Mouse (Mus musculus): ENCODE data around the gene Ubald2.
"Not testable (repeated sequence)": the region's sequence is repeated elsewhere in the genome, so short reads cannot be mapped to it uniquely, and the experiment has no call there.

Gene Ubald2

DNA sequence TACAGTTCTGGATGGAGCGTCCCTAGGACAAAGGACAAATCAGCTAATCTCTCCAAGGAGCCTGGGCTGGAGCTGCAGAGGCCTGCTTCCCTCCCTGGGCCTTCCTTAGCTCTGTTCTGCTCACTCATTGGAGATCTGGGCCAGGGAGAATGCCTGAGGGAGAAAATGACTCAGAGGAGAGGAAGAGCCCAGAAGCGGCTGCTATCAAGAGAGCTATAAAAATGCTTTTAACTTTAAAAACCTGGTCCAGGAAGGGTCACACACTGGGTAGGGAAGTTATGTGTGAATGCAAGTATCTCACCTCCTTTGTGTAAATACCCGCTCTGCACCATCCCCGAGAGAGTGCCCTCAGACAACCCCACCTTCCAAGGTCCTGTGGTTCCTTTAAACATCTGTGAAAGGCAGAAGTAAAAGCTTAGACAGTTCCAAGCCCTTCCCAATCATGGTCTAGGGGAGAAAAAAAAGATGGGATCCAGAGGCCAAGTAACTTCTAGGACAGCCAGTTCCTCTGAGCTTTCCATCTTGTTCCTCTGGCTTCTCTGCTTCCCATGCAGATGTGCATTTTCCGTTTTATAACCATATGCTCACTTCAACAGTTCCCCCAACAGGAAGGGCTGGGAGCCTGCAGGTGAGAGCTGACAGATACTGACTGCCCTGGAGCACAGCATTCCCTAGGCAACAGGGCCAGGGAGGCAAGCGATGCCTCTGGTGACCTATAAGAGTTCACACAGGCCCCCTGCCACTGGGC lies 17.5 kb upstream of the Ubald2 start:
- DNase-seq (ENCODE audit: low spot score) = no peak

DNA sequence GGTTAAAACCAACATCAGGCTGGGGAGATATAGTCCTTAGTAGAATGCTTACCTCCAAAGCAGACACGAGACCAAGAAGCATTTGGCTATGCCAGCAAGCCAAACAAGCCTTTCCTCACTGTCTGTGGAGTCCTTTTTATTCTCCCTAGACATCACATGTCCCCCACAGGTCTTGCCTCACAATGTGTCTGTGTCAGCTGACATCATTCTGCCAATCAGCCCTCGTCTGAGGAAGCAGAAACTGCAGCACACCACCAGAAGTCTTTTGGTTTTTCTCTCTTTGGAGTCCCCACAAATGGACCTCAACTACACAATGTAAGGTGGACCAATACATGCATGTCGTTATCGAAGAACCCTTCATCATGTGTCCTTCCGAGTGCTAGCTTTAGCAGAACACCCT lies 16.8 kb upstream of the Ubald2 start:
- no peak for DNase-seq (ENCODE audit: low spot score)

DNA sequence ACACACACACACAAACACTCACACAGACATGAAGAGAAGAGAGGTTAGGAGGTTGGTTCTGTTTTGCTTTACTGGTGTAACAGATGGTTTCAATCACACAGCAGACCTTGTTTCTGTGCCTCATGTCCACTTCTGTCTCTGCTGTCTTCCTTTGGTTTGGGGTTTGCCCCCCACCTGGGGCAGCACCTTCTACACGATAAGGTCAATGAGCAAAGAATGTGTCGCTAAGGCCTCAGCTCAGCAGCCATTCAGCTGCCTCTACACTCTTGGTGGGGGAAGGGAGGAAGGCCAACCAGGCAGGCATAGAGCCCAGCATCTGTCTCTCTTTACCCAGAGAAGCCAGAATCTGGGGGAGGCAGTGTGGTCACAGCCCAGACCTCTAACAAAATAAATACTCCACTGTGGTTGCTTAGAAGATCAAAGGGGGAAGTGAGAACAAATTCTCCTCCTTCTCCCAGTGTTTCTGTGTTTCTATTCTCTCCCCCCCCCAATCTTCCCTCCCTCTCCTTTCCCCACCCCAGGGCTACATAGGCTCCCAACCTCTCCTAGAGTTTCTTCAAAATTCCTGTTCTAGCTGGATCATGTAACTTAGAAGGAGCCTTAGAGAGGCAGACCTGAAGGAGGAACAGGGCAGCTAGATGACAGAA lies 15.6 kb upstream of the Ubald2 start:
- no peak for DNase-seq (ENCODE audit: low spot score)

DNA sequence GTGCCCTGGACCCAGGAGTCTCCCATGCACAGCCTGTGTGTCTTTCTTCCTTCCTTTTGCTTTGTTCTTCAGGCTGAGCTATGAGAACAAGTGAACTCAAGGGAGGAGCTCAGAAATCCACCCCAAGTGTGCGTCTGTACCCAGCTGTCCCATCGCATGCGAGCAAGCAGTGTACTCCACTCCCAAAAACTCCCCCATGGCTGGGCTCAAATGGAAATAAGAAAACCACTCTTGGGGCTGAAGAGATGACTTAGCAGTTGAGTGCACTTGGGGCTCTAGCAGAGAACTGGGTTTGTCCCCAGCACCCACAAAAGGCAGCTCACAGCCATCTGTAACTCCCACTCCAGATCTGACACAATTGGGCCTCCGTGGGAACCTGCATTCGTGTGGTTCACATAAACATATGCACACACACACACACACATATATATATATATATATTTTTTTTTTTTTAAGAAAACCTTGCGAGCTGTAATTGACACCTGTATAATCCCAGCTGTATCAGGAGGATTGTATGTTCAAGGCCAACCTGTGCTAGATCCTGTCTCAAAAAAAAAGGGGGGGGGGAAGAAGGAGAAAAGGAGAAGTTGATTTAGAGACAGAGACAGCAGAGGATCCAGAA lies 14.9 kb upstream of the Ubald2 start:
- no peak for DNase-seq (ENCODE audit: low spot score)

DNA sequence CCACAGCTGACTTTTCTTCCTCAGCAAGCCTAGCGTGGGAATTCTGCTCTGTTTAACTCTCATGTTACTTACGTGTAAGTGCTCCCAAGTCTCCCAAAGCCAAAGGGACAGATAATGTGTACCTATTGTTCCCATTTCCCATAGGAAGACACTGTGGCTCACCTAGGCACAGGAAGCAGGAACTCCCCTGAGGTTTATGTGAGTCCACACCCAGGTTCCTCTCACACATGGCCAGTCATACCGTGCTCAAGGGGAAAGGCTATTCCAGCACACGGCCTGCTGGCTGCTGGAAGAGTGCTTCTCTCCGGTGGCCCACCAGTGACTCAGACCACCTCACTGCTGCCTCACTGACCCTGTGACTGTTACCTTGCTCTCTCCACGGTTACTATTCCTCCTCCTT lies 12.8 kb upstream of the Ubald2 start:
- no peak for DNase-seq (ENCODE audit: low spot score)

DNA sequence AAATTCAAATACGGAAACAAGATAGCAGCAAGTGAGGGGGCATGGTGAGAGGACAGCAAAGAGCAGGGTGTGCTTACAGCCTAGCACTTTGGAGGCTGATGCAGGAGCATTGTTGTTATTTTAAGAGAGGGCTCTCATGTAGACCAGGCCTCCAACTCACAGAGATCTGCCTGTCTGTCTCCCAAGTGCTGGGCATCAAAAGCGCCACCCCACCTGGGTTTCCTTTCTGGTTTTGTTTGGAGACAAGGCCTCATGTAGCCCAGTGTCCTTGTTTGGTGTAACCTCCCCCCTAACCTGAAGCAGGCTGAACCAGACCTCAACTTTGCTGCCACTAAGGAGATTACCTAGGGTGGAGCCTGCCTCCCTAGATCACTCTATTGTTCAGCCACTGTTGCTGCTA lies 11.3 kb upstream of the Ubald2 start:
- DNase-seq (ENCODE audit: low spot score) = no peak

DNA sequence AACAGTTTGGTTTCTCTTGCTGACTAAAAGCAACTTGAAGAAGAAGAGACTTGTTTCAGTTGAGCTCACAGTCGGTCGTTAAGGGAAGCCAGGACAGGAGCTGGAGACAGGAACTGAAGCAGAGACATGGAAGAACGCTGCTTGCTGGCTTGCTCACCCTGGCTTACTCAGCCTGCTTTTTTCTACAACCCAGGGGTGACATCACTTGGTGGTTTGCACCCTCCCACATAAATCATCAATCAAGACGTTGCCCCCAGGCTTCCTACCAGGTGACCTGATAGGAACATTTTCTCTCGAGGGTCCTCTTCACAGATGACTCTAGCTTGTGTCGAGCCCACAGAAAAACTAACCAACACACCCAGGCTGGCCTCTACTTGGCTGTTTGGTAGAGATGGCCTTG lies 10.7 kb upstream of the Ubald2 start:
- no peak for DNase-seq (ENCODE audit: low spot score)

DNA sequence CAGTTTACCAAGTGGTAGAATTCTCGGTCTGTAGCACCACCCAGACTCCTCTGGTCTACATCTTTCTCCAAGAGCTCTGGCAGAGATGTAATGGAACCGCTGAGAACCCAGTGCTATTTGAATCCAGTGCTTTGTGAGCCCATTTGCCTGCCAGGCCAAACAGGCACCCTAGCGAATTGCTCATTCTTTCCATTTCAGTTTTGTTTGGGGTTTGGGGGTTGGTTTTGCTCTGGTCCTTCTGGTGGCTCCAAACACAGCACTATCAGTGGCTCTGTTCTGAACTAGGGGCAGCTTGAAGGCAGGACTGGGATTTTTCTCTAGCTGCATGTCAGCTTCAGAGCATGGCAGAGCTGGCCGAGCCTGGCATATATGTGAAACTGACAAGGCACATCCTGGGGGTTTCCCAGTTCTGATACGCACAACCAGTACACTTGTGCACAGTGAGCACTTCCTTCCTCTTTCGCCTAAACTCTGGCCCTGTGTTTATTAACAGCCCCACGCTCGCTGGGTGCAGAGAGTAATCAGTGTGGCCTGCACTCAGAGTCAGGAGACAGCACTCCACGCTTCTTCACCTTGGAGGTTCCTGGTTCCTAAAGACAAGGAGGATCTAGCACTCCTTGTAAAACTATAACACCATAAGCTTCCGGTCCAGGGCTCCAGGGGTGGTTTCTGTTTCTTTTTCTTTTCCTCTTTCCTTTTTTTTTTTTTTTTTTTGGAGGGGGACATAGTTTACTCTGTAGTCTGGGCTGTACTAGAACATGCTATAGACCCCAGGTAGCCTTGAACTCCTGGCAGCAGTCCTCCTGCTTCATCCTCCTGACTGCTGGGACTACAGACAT lies 9.9 kb upstream of the Ubald2 start:
- DNase-seq (ENCODE audit: low spot score) = no peak

DNA sequence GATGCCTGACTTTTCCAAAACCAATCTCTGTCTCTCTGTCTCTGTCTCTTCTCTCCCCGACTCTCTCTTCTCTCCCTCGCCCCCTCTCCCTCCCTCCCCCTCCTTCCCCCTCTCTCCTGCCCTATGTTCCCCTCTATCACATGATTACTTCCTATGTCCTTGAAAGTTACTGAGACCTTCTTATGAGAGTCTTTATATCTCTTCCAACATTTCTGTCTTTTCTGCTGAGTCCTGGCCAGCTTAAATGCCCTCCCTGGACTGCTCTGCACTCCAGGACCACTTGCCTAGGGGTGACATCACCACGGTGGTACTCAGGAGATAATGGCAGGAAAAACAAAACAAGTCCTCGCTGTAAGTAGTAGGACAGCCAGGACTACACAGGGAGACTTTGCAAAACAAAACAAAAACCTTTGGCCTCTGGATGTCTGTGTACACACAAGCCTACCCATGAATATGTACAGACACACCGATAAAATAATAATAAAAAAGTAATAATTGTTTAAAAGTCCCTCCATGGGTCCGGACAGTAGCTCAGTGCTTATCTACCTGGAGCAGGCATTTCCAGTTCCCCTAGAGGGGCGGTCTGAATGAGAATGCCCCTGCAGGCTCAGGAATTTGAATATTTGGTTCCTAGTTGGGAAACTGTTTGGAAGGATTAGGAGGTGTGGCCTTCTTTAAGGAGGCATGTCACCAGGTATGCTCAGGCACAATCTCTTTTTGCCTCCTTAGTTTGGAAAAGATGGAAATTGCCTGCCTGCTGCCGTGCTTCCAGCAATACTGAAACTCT lies 9.1 kb upstream of the Ubald2 start:
- DNase-seq (ENCODE audit: low spot score) = no peak

DNA sequence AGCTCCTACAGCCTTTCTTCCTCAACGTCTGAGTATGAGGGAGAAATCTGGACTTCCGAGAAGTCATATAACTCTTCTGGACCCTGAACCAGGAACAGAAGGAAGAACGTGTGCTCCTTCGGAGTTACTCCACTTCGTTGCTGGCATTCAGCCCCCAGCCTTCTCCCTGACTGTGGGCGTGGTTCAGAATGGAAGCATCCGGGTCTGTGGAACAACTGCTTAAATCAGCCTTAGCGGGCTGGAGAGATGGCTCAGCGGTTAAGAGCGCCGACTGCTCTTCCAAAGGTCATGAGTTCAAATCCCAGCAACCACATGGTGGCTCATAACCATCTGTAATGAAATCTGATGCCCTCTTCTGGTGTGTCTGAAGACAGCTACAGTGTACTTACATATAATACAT lies 7.6 kb upstream of the Ubald2 start:
- not testable (repeated sequence) for DNase-seq (ENCODE audit: low spot score)

DNA sequence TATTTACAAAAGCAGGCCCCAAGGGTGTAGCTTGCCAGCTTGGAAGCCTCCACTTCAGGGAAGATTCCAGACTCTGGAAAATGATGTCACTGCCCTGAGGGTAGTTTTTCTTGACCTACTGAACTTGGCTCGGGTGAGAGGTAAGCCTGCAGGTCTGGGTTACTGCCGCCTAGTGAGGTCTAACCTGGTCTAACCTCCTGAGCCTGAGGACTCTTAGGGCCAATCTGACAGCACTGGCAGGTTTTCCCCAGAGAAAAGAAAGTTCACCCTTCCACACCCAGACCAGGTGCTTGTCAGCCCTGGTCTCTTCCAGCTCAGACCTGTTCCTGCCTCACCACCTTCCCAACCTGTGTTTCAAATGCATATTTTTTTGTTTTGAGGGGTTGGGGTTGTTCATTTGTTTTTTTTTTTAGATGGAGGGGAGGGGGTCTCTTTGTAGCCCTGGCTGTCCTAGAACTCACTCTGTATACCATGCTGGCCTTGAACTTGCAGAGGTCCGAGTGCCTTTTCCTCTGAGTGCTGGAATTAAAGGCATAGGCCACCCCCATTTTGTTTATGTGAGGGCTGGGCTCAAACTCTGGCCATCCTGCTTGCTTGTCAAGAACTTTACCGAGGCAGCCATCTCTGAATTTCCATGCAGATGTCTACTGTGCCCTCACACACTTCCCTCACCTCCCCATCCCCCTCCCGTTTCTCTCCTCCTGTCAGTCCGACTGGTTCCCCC lies 6.9 kb upstream of the Ubald2 start:
- DNase-seq (ENCODE audit: low spot score) = no peak

DNA sequence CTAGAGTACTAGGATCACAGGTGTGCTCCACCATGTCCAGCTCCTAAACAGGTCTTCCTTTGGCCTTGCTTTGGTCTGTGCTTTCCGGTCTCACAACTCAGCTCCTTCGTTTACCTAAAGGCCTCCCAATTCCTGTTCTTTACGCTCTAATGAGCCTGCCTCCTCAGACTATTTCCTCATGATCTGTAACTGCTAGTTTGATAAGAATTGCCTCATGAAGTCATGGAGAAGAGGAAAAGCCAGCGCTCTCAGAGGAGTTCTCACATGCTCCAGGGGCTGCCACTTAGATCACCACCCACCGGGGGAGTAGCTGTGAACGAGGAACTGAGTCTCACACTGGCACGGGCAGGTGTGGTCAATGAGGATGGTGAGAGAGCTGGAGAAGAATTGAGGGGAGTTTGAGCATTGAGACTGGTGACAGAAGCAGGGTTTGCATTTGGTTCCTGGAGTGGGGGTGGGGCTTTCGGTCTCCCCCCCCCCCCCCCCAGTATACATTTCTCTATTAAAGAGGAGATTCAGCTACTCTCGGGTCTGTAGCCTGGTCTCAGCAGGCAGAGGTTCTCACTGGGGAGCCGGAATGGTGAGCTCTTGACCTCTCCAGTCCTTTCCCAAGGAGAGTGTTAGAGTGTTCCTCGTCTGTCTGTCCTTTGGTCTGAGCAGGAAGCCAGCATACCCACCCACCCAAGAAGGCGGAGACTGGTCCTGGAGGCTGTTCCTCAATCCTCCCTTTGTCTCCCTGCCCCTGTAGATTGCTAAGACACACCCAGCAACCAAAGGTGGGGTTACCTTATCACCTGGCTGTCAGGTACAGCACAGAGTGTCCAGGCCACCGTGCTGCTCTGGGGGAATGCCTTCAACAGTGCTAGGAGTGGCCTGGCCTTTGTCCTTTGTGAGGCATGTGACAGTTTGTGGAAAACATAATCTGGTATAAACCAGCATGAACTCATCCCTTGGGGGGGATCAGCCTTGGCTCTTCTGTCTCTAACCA lies 4.7 kb upstream of the Ubald2 start:
- no peak for DNase-seq (ENCODE audit: low spot score)

DNA sequence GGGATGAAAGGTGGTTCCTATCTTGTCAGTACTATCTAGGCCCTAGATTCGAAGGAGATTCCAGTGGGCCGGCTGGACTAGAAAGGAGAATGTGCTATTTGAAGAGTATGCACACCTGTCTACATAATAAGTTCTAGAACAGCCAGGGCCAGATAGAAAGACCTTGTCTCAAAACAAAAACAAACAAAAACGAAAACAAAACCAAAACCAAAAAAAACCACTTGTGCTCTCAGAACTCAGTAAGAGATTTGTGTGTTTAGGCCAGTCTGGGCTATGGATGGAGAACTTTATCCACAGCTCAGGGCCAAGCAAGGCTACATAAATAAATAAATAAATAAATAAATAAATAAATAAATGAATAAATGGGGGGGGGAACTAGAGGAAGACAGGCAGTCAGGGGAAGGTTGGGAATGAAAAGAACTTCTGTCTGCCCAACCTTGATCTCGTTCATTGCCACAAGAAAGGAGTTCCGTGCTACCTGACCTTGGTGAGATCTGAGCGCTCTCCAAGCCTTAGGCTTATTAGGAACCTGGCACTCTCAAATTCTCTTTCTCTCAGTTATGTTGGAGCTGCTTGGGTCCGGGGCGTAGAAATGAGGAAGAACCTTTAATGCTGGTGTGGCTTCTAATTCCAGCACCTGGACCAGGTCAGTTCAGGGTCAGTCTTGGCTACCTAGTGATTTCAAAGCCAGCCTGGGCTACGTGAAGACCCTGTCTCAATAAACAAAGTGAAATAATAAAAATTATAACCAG lies 3.9 kb upstream of the Ubald2 start:
- no peak for DNase-seq (ENCODE audit: low spot score)

DNA sequence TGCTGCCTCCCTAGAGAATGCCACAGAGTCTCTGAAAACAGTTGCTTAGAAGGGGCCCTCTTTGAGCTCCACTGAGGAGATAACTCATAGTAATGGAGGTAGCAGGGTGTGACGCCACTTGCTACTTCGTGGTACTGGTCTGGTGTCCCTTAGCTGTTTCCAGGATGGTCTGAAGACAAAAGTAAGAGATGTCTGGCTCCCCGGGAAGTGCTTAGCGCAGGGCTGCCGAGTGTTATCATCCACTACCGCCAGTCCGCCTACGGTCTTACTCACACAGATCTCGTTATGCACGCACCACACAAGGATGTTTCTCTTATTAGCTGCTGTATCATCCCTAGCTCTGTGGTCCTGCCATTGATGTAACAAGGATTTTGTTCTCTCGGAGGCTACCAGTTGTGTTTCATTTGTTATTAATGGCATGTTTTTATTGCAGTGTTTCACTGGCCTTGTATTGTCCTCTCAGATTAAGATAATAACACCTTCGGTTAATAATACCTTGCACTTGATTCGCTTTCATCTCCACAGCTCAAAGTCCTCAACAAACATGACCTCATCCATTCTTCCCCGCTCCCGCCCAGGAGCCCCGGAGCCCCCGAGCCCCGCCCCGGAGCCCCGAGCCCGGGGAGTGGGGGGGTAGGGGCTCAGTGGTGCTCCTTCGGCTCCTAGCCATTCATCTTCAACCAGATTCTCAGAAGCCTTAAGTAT lies 3.0 kb upstream of the Ubald2 start:
- DNase-seq (ENCODE audit: low spot score) = peak; percentile 64

DNA sequence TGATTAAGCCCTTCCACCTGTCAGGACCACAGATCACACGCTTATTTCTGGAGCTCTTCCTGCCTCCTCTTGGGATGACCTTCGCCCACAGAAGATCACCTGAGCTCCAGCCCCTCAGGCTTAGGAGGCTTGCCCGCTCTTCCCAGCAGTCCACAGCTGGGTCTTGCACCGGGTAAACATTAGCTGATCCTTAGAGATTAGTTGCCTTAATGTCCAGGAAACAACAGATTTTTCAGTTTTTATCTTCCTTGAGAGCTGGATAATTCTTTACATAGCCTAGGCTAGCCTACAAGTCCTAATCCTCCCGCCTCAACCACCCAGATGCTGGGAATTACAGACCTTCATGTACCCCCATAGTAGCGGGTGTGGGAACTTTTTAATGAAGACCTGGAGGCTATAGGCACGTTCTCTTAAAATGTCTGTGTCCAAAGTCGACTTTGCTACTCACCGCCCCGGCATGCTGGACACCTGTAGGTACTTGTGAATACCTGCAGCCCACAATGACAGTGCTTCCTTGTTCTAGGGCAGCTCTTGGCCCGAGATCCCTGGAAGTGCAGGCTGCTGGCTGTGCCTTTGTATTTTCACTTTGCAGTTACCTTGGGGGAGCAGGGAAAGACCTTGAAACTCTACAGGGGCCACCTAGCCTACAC lies 2.3 kb upstream of the Ubald2 start:
- no peak for DNase-seq (ENCODE audit: low spot score)

DNA sequence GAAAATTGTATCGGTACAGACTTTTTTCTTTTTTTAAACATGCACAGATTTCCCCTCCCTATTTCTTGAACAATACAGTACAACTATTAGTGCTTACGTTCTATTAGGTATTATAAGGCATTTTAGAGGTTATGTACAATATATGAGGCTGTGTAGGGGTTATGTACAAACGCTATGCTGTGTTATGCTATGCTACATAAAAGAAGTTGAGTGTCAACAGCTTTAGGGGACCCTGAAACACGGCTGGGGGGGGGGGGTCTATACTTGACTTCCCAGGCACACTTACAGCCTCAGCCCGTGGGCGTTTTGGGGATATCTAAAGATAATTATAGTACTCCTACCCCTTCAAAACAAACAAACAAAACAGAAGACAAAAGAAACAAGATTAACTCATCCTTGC lies 1.8 kb upstream of the Ubald2 start:
- no peak for DNase-seq (ENCODE audit: low spot score)

DNA sequence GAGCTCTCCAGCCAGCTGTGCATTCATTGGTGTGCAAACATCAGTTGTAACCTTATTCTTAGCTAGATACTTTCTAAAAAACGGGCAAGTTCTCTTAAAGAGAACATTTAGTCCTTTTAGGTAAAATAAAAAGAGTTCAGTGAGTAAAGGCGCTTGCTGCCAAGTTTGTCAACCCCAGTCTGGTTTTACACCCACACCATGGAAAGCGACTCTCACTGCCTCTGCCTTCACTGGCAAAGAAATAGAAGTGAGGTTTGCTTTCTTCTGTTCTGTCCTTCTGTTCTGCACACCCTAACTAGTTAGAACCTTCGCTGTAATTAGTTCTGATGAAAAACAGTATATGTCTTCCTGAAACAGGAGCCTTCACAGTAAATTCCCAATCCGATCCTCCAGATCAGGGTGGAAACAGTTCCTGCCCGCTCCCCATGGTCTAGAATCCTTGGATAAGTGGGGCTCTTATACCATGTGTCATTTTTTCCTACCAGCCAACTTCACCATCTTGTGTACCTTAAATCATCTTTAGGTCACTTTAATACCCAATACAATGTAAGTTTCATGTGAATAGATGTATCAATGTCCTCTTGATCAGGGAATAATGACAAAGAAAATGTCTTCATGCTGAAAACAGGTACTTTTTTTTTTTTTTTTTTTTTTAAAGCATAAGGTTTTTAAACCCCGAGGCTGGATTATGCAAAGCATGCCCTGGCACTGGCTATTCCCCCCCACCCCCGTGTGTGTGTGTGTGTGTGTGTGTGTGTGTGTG lies 1.1 kb upstream of the Ubald2 start:
- DNase-seq (ENCODE audit: low spot score) = no peak
